Comparison of ENCODE assay signal across 8 mouse cellular contexts in genomic region chr13:3610795-3611438, GRCm38 (mm10). TPM values are rescaled to one million over a fixed set of nuclear protein-coding genes. Genes with fewer than 3 reads are reported as not detected.
DNase-seq lines count a peak whose midpoint lies in the region; ATAC-seq lines count a peak whose summit lies in the region.

Fam208b (minus strand) TSS chr13:3611108.

- DNase-seq in adrenal gland, adult (ENCODE audit: inconsistent age in 2 of 2, low spot score in 1 of 2): peak; percentile 99
- DNase-seq in embryo, embryonic 10.5 days (ENCODE audit: low spot score): peak; percentile 99
- peak; percentile 99 for DNase-seq in gastrocnemius, postnatal 14 days
- DNase-seq in left cerebral cortex, postnatal 10 days (ENCODE audit: extremely low spot score in 1 of 2, low spot score in 2 of 2): peak; percentile 99
- DNase-seq in right cerebral cortex, postnatal 25 days: peak; percentile 98
- peak; percentile 97 to 98 for DNase-seq in urinary bladder, postnatal 4 days (ENCODE audit: low spot score in 2 of 2)

- ATAC-seq in inflammation-experienced regulatory T-cells, adult 6 months: peak; percentile 91
- ATAC-seq in megakaryocyte-erythroid progenitor cell, adult 5-6 weeks (replicated peaks; ENCODE audit: low FRiP score, low TSS enrichment, poor library complexity, severe bottlenecking): peak; percentile 96

- intact Hi-C loops in gastrocnemius, postnatal 14 days (cut with DNase I; ENCODE audit: low total_unique reads): no loop called here
- intact Hi-C loops in left cerebral cortex, postnatal 10 days (cut with DNase I): no loop called here

RNA-seq across cellular contexts. Expression of gene Fam208b, which starts in this region (rescaled TPM):
- total RNA-seq in gastrocnemius, postnatal 14 days (2021): 10 to 100 TPM in 1 of 2 experiments, 1 to 10 TPM in 1; 8.8 to 10.7 TPM
- polyA plus RNA-seq in inflammation-experienced regulatory T-cells, adult 6 months (2017; shearing (Covaris generic)): 10 to 100 TPM; 14.9 to 29.4 (median 24.8) TPM
- total RNA-seq in left cerebral cortex, postnatal 10 days (2021): 10 to 100 TPM; 28.0 to 28.4 TPM
- total RNA-seq in megakaryocyte-erythroid progenitor cell, adult 5-6 weeks (2014; fragmentation: Nextera tagmentation): 66.5 and 85.9 TPM in 2 replicates
- 45.8 TPM in 2 replicates for total RNA-seq in megakaryocyte-erythroid progenitor cell, adult 5-6 weeks (2017)

Comparison
In these comparisons a context has a peak if more than half of its experiments do, and no peak if none do; other contexts are left out.
1. Peak in every context shown above with its lines: DNase-seq and ATAC-seq.